ENCODE assay signal across 8 mouse cellular contexts in genomic region chr5:64274296-64274695, GRCm38 (mm10).
"Had no signal": no experiment of that assay in that cellular context is flagged by ENCODE, and none has a peak within 500 bp of the region (broad histone marks: within the 10 kb centered on the region; RNA-seq: fewer than 3 reads in every experiment).

No protein-coding gene starts in this region.

- DNase-seq: liver, postnatal 0 days had no signal

- H3K4me3 ChIP-seq: limb, embryonic 12.5 days; limb, embryonic 15.5 days; midbrain, embryonic 12.5 days; midbrain, embryonic 15.5 days had no signal

- H3K27me3 ChIP-seq: limb, embryonic 12.5 days; limb, embryonic 15.5 days; midbrain, embryonic 12.5 days; midbrain, embryonic 15.5 days had no signal

- H3K27ac ChIP-seq: kidney, postnatal 0 days; limb, embryonic 12.5 days; limb, embryonic 15.5 days; liver, embryonic 14.5 days; macrophage; midbrain, embryonic 12.5 days; midbrain, embryonic 15.5 days had no signal

- H3K36me3 ChIP-seq: midbrain, embryonic 15.5 days had no signal
